Mouse (Mus musculus) small intestine, adult 2 months (tissue): ENCODE measurements around the gene Hlcs.

Experiments
- CTCF ChIP-seq: fragments of 200-500 bp; IDR thresholded peaks from 2 replicates; pipeline ENCODE4 v1.5.1; 2012; ENCODE audit warnings: low read depth, mild to moderate bottlenecking, control low read depth, inconsistent platforms, low read length, moderate library complexity, mixed read lengths; ENCODE audit not compliant: insufficient replicate concordance, insufficient read length; ENCODE audit errors: extremely low read depth
- POLR2A ChIP-seq: fragments of 200-500 bp; IDR thresholded peaks from 2 replicates; pipeline ENCODE4 v1.6.1; 2012; ENCODE audit warnings: low read depth, mild to moderate bottlenecking, control low read depth, inconsistent platforms, low read length, moderate library complexity

GRCm38 (mm10) chr16:94307942-94308341, 5.4 kb downstream of the Hlcs start:
- TF ChIP-seq CTCF (no peak), POLR2A (no peak)
